Mouse (Mus musculus) layer of hippocampus, postnatal 25 days (tissue): ENCODE data around the gene Cd59a. TPM values are rescaled to one million over a fixed set of nuclear protein-coding genes. Genes with fewer than 3 reads are reported as not detected.

Experiments used
- DNase-seq, 2 experiments: peaks; one replicate each; pipeline ENCODE4 v3.0.0; 2022; ENCODE audit warnings: mixed read lengths in 2 of 2, low spot score in 1 of 2; ENCODE audit errors: extremely low spot score in 1 of 2
- total RNA-seq, 2 experiments: library from RNA; stranded (reverse); gene quantifications; 2 replicates each; pipeline ENCODE4 v1.2.3; 2021

Cd59a gene
- total RNA-seq, 2 experiments from 2014 or later: 3.8 TPM

- DNase-seq: peak; percentile 44 to 47
These were observed 38.8 kb downstream of the Cd59a start for GRCm38 (mm10) chr2:104134150-104135056.

- DNase-seq: no peak
These were observed 40.3 kb downstream of the Cd59a start for GRCm38 (mm10) chr2:104135920-104136319.

- no peak for DNase-seq
These were observed 46.5 kb downstream of the Cd59a start for GRCm38 (mm10) chr2:104142140-104142539.

- no peak for DNase-seq
These were observed 48.4 kb downstream of the Cd59a start for GRCm38 (mm10) chr2:104144004-104144403.

GRCm38 (mm10) chr2:104145983-104146382, 50.4 kb downstream of the Cd59a start:
- DNase-seq: no peak

GRCm38 (mm10) chr2:104147910-104148561, 52.4 kb downstream of the Cd59a start:
- no peak for DNase-seq

GRCm38 (mm10) chr2:104150608-104151397, 55.2 kb downstream of the Cd59a start:
- DNase-seq: no peak

- DNase-seq: no peak
These were observed 57.7 kb downstream of the Cd59a start for GRCm38 (mm10) chr2:104153345-104153744.

- no peak for DNase-seq
These were observed 58.3 kb downstream of the Cd59a start for GRCm38 (mm10) chr2:104153876-104154275.

- no peak for DNase-seq
These were observed 62.2 kb downstream of the Cd59a start for GRCm38 (mm10) chr2:104157831-104158230.

GRCm38 (mm10) chr2:104163418-104163817, 67.8 kb downstream of the Cd59a start:
- DNase-seq: no peak

- no peak for DNase-seq
These were observed 68.4 kb downstream of the Cd59a start for GRCm38 (mm10) chr2:104163978-104164487.

Other genes with a start within 250 kb of the Cd59a start
- gene Lmo2, start 137.8 kb upstream of the Cd59a start, total RNA-seq: 10 to 100 TPM; 19.2 to 21.5 TPM
- 10 to 100 TPM; 45.9 to 47.4 TPM for gene Fbxo3, start 68.1 kb upstream of the Cd59a start, total RNA-seq
- not detected for gene 4931422A03Rik, start 67.4 kb upstream of the Cd59a start, total RNA-seq
- gene Gm10912, start 30.0 kb upstream of the Cd59a start, total RNA-seq: under 1 TPM; 0.37 to 0.59 TPM
- gene Gm10799, start 27.3 kb upstream of the Cd59a start, total RNA-seq: not detected
- under 1 TPM; 0.75 to 0.98 TPM for gene Cd59b, start 26.0 kb upstream of the Cd59a start, total RNA-seq
- under 1 TPM; 0.44 to 0.47 TPM for gene A930018P22Rik, start 27.0 kb downstream of the Cd59a start, total RNA-seq